Mouse (Mus musculus) small intestine, adult 2 months (tissue): ENCODE data around the gene Cdk15.

Source experiments
- CTCF ChIP-seq: fragments of 200-500 bp; IDR thresholded peaks from 2 replicates; pipeline ENCODE4 v1.5.1; 2012; ENCODE audit warnings: low read depth, mild to moderate bottlenecking, control low read depth, inconsistent platforms, low read length, moderate library complexity, mixed read lengths; ENCODE audit not compliant: insufficient replicate concordance, insufficient read length; ENCODE audit errors: extremely low read depth
- POLR2A ChIP-seq: fragments of 200-500 bp; IDR thresholded peaks from 2 replicates; pipeline ENCODE4 v1.6.1; 2012; ENCODE audit warnings: low read depth, mild to moderate bottlenecking, control low read depth, inconsistent platforms, low read length, moderate library complexity

DNA sequence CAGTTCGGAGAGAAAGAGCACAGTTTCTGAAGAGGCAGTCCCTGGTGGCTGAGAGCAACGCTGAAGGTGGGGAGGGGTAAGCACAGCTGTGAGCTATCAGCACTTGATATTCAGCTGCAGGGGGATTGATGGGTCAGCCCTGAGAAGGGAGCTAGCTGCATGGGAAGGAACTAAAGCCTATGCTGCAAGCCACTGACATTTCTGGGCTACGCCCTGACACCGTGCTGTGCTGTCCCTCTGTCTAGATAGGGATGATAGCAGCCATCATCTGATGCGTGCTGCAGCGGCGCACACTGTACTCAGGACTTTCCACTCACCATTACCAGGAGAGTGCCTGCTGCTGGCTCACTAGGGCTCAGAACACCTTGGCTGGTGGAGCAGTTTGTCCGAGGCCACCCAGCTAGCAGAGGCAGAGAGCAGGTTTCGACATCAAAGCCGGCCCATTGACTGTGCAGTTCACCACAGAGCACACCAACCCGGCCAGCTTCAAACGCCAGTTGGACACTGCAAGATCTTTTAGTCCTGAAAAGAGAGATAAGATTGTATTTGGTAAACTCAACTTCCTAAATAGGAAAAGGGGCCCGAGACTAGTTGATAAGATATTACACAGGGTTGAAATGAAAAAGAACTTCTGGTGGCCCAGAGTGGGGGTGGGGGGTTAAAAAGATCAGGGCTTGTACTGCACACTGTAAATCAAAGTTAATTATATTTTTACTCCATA is 111.4 kb downstream of the Cdk15 start:
- no peak for TF ChIP-seq CTCF
- TF ChIP-seq POLR2A = no peak
